Mouse (Mus musculus): ENCODE measurements around the gene Tigd3. TPM values are rescaled to one million over a fixed set of nuclear protein-coding genes. Genes with fewer than 3 reads are reported as not detected.

Gene Tigd3
- total and polyA plus RNA-seq, 3 experiments = 2.1 to 2.2 TPM; not detected in 1

GRCm38 (mm10) chr19:5846557-5847305 is 47.2 kb downstream of the Tigd3 start:
- peak; percentile 93 for DNase-seq (ENCODE audit: low read depth, low spot score)
- Histone ChIP-seq H3K9me3 (replicated peaks; ENCODE audit: insufficient read depth, low read length) (no peaks in the 10 kb centered on the region), H3K9ac (ENCODE audit: control insufficient read depth, low read depth, low read length, poor library complexity, severe bottlenecking) (peak overlapping the region; percentile 86), H3K79me2 (ENCODE audit: control insufficient read depth, insufficient read depth, low read length, poor library complexity) (peaks cover 36% of the 10 kb centered on the region), H3K36me3 (ENCODE audit: control insufficient read depth in 1 of 2, insufficient read depth in 2 of 2, low read length in 2 of 2) (peaks cover 0 to 42% of the 10 kb centered on the region in 2 experiments; a peak in 2 of 4 replicates), H3K4me1 (ENCODE audit: control insufficient read depth in 1 of 2, insufficient read depth in 2 of 2, low read length in 2 of 2) (peaks cover 15 to 58% of the 10 kb centered on the region in 2 experiments), H3K27me3 (ENCODE audit: control insufficient read depth in 1 of 2, insufficient read depth in 2 of 2, low read length in 2 of 2) (no peaks in the 10 kb centered on the region), H3K27ac (ENCODE audit: control insufficient read depth, low read depth, low read length) (peak overlapping the region; percentile 96), H3K4me3 (ENCODE audit: control insufficient read depth in 1 of 2, insufficient read depth in 1 of 2, low read depth in 2 of 2, low read length in 2 of 2) (peak overlapping the region; percentile 52 to 66)
- TF ChIP-seq USF2 (IDR thresholded peaks at IDR 0.05; ENCODE audit: borderline replicate concordance in 1 of 2, insufficient read depth in 1 of 2, low read depth in 1 of 2, low read length in 2 of 2) (peak in 1 of 2 experiments; percentile 59; a peak in 1 of 4 replicates), GATA1 (IDR thresholded peaks at IDR 0.05; ENCODE audit: low read depth, low read length) (no peak), MYB (IDR thresholded peaks at IDR 0.05; ENCODE audit: low read depth, low read length) (peak; percentile 19; the same call in 1 of the 2 replicates), POLR2AphosphoS5 (IDR thresholded peaks at IDR 0.05; ENCODE audit: borderline replicate concordance, low read depth, low read length) (no peak), CHD2 (IDR thresholded peaks at IDR 0.05; ENCODE audit: low read length) (no peak), TCF12 (IDR thresholded peaks at IDR 0.05; ENCODE audit: low read depth, low read length) (peak; percentile 67), E2F4 (IDR thresholded peaks at IDR 0.05; ENCODE audit: borderline replicate concordance, low read depth, low read length) (no peak), TAL1 (IDR thresholded peaks at IDR 0.05; ENCODE audit: low read length) (no peak), CTCF (IDR thresholded peaks at IDR 0.05 in 2 of 3, conservative IDR thresholded peaks at IDR 0.05 in 1 of 3; ENCODE audit: control insufficient read depth in 1 of 3, insufficient read depth in 1 of 3, low read depth in 2 of 3, low read length in 3 of 3, poor library complexity in 1 of 3, severe bottlenecking in 1 of 3) (no peak), MAX (IDR thresholded peaks at IDR 0.05; ENCODE audit: low read length) (peak; percentile 67; the same call in 1 of the 2 replicates), NELFE (IDR thresholded peaks at IDR 0.05; ENCODE audit: low read depth, low read length) (peak; percentile 47), NRF1 (IDR thresholded peaks at IDR 0.05; ENCODE audit: insufficient read depth, low read depth, low read length, poor library complexity, severe bottlenecking) (no peak), USF1 (IDR thresholded peaks at IDR 0.05; ENCODE audit: low read depth, low read length) (peak; percentile 91), HCFC1 (IDR thresholded peaks at IDR 0.05; ENCODE audit: low read depth, low read length) (peak; percentile 70), RCOR1 (IDR thresholded peaks at IDR 0.05; ENCODE audit: low read depth, low read length) (no peak), RAD21 (IDR thresholded peaks at IDR 0.05; ENCODE audit: low read depth, low read length) (no peak), JUND (IDR thresholded peaks at IDR 0.05; ENCODE audit: low read depth, low read length) (no peak), MEF2A (IDR thresholded peaks at IDR 0.05; ENCODE audit: extremely low read depth, insufficient replicate concordance, low read depth, low read length, poor library complexity, severe bottlenecking) (no peak), POLR2AphosphoS2 (IDR thresholded peaks at IDR 0.05; ENCODE audit: low read length) (peak; percentile 49; the same call in 1 of the 2 replicates), MAFK (IDR thresholded peaks at IDR 0.05; ENCODE audit: borderline replicate concordance, low read depth, low read length) (no peak), POLR2A (IDR thresholded peaks at IDR 0.05; ENCODE audit: control insufficient read depth in 1 of 2, insufficient read depth in 1 of 2, low read depth in 1 of 2, low read length in 2 of 2, poor library complexity in 1 of 2) (peak in 1 of 2 experiments; percentile 55; a peak in 2 of 4 replicates), CHD1 (IDR thresholded peaks at IDR 0.05; ENCODE audit: low read depth, low read length) (peak; percentile 81; the same call in 1 of the 2 replicates), MXI1 (IDR thresholded peaks at IDR 0.05; ENCODE audit: low read depth, low read length) (peak; percentile 78), ZNF384 (IDR thresholded peaks at IDR 0.05; ENCODE audit: low read depth, low read length) (peak; percentile 48; the same call in 1 of the 2 replicates), ZMIZ1 (IDR thresholded peaks at IDR 0.05; ENCODE audit: low read depth, low read length) (peak; percentile 50; the same call in 1 of the 2 replicates), ETS1 (IDR thresholded peaks at IDR 0.05; ENCODE audit: low read depth, low read length) (peak; percentile 93), ZC3H11A (IDR thresholded peaks at IDR 0.05; ENCODE audit: low read depth, low read length) (no peak), KAT2A (conservative IDR thresholded peaks at IDR 0.05; ENCODE audit: low read depth, low read length) (no peak; the same call in 1 of the 2 replicates), MAZ (IDR thresholded peaks at IDR 0.05; ENCODE audit: low read depth, low read length) (peak; percentile 93), TBP (IDR thresholded peaks at IDR 0.05; ENCODE audit: low read depth, low read length) (peak; percentile 85), SIN3A (IDR thresholded peaks at IDR 0.05; ENCODE audit: low read length) (peak; percentile 92), MYC (IDR thresholded peaks at IDR 0.05; ENCODE audit: low read depth, low read length) (peak; percentile 74; the same call in 1 of the 2 replicates), ZKSCAN1 (IDR thresholded peaks at IDR 0.05; ENCODE audit: low read depth, low read length) (no peak), EP300 (IDR thresholded peaks at IDR 0.05; ENCODE audit: low read depth in 1 of 2, low read length in 2 of 2) (peak; percentile 12 to 77; a peak in 3 of 4 replicates), ELF1 (IDR thresholded peaks at IDR 0.05; ENCODE audit: low read depth, low read length) (peak; percentile 67; the same call in 1 of the 2 replicates)

Data from MEL (cell line).